Mouse (Mus musculus) ES-Bruce4 (cell line): Measurements from ENCODE around the gene Itga2. TPM values are rescaled to one million over a fixed set of nuclear protein-coding genes. Genes with fewer than 3 reads are reported as not detected.

Experiments
- H3K27ac ChIP-seq: 2 replicates; pipeline ENCODE4 v1.5.1; 2012; ENCODE audit warnings: low read length, inconsistent platforms; ENCODE audit not compliant: insufficient read depth
- H3K27me3 ChIP-seq: 2 replicates; pipeline ENCODE4 v1.6.1; 2012; ENCODE audit warnings: mild to moderate bottlenecking, low read length, inconsistent platforms; ENCODE audit not compliant: control insufficient read depth, poor library complexity, insufficient read depth, severe bottlenecking
- H3K36me3 ChIP-seq: 2 replicates; pipeline ENCODE4 v1.6.1; 2012; ENCODE audit warnings: inconsistent platforms, mild to moderate bottlenecking, low read length, moderate library complexity; ENCODE audit not compliant: control insufficient read depth, poor library complexity, insufficient read depth, severe bottlenecking
- H3K4me1 ChIP-seq: one replicate; pipeline ENCODE4 v1.8.1; 2011; ENCODE audit warnings: low read length; ENCODE audit not compliant: control insufficient read depth, insufficient read depth
- H3K4me3 ChIP-seq: 2 replicates; pipeline ENCODE4 v1.5.1; 2011; ENCODE audit warnings: low read depth, mild to moderate bottlenecking, low read length
- H3K9ac ChIP-seq: 2 replicates; pipeline ENCODE4 v1.6.1; 2012; ENCODE audit warnings: low read depth, mild to moderate bottlenecking, inconsistent platforms; ENCODE audit not compliant: poor library complexity, severe bottlenecking
- H3K9me3 ChIP-seq: replicated peaks from 2 replicates; pipeline ENCODE4 v1.6.1; 2012; ENCODE audit warnings: mild to moderate bottlenecking, low read length, inconsistent platforms; ENCODE audit not compliant: control insufficient read depth, poor library complexity, insufficient read depth, severe bottlenecking
- CTCF ChIP-seq: IDR thresholded peaks from one replicate; pipeline ENCODE4 v1.8.1; 2011; ENCODE audit warnings: low read depth, low read length
- EP300 ChIP-seq: IDR thresholded peaks from 2 replicates; pipeline ENCODE4 v1.6.1; 2011; ENCODE audit warnings: low read depth, low read length; ENCODE audit not compliant: insufficient read depth
- POLR2A ChIP-seq: IDR thresholded peaks from one replicate; pipeline ENCODE4 v1.8.1; 2011; ENCODE audit warnings: low read length; ENCODE audit not compliant: insufficient read depth
- polyA plus RNA-seq: library from polyadenylated mRNA; stranded (reverse); fragments of >200 nt; gene quantifications from 2 replicates; pipeline ENCODE4 v1.2.4, GENCODE M21; 2011; ENCODE audit warnings: low read depth; ENCODE audit not compliant: missing spikeins, insufficient read depth, insufficient read length

The Itga2 gene
- polyA plus RNA-seq, 1 experiment, result 0.16 TPM

DNA sequence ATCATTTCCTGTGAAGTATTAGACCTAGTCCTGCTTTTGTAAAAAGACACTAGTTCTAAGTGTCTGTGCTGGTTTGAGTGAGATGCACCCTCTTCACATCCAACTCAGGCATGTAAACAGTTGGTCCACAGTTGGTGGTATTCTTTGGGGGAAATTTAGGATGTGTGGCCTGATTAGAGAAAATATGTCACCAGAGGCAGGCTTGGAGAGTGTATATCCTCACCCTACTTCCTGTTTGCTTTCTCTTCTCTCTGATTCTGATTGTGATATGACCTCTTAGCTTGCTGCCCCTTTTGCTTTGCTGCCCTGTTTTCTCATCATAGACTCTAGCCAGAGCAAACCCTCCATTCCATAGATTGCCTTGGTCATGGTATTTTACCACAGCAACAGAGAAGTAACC, 37.2 kb downstream of the Itga2 start:
- Histone ChIP-seq H3K4me1 (no peaks in the 10 kb centered on the region), H3K36me3 (no peaks in the 10 kb centered on the region), H3K27ac (no peak overlapping the region), H3K9me3 (no peaks in the 10 kb centered on the region; the same call in 1 of the 2 replicates), H3K27me3 (no peaks in the 10 kb centered on the region; the same call in 1 of the 2 replicates), H3K9ac (no peak overlapping the region), H3K4me3 (no peak overlapping the region)
- TF ChIP-seq CTCF, result no peak
- TF ChIP-seq POLR2A, result no peak
- no peak for TF ChIP-seq EP300

DNA sequence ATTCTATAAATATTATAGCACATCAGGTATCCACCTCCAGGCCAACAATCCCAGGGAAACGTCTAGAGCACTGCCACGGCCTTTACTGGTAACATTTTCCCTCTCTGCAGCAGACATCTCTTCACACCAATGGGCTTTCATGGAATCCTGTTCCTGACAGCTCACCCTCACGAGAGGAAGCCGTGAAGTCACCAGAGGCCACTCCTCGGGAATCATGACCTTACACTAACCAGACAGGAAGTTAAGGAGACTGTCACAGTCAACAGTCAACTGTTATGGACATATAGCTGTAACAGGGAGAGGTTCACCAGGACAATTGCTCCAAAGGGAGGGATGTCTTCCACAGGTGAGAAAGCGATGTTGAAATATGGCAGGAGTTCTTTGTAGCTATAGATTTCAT, 40.2 kb downstream of the Itga2 start:
- H3K9ac ChIP-seq, result no peak overlapping the region
- H3K4me3 ChIP-seq, result no peak overlapping the region
- no peak overlapping the region for H3K27ac ChIP-seq
- H3K4me1 ChIP-seq, result no peaks in the 10 kb centered on the region
- H3K9me3 ChIP-seq, result no peaks in the 10 kb centered on the region; the same call in 1 of the 2 replicates
- no peak for TF ChIP-seq EP300
- H3K27me3 ChIP-seq, result no peaks in the 10 kb centered on the region; the same call in 1 of the 2 replicates
- no peaks in the 10 kb centered on the region for H3K36me3 ChIP-seq

DNA sequence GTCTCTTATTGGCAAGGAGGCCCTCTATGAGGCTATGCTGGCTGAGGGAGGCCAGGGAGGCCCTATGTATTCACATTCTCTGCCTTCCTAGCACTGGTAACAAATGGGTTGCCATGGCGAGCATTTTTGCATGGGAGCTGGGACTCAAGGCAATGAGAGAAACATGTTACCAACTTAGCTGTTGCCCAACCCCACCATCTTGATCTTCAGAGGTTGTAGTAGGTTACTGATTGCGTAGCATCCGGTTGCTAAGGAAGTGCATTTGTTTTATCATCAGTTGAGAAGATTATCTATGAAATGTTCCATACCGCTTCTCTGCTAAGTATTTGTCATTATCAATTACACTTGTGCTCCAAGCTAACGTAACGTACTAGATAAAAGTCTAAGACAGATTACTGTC, 44.2 kb downstream of the Itga2 start:
- Histone ChIP-seq H3K9ac (no peak overlapping the region), H3K4me3 (no peak overlapping the region), H3K27ac (no peak overlapping the region), H3K27me3 (no peaks in the 10 kb centered on the region; the same call in 1 of the 2 replicates), H3K9me3 (no peaks in the 10 kb centered on the region), H3K36me3 (no peaks in the 10 kb centered on the region), H3K4me1 (no peaks in the 10 kb centered on the region)
- TF ChIP-seq POLR2A (no peak), CTCF (no peak), EP300 (no peak)

- Histone ChIP-seq H3K4me1 (no peaks in the 10 kb centered on the region), H3K9ac (no peak overlapping the region), H3K4me3 (no peak overlapping the region), H3K27me3 (no peaks in the 10 kb centered on the region; the same call in 1 of the 2 replicates), H3K27ac (no peak overlapping the region), H3K9me3 (no peaks in the 10 kb centered on the region), H3K36me3 (no peaks in the 10 kb centered on the region)
- no peak for TF ChIP-seq POLR2A
- no peak for TF ChIP-seq CTCF
- no peak for TF ChIP-seq EP300
Measured at GRCm38 (mm10) chr13:114887293-114887692, 44.6 kb downstream of the Itga2 start.

DNA sequence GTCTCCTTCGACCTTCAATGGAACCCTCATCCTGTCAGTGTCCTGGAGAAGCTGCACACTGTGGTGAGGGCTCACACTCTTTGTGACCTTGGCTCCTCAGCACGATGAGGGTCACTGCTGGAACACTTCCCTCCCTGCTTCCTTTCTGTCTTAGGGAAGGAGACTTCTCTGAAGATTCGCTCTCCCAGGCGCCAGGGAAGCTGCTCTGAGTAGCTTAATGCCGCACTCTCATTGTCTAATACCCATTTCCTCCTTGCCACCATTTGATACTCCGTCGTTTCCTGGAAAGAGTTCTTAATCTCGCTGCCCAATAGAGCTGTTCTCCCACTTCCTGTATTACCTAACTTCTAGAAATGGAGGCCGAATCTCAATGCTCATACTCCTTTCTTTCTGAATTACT, 46.7 kb downstream of the Itga2 start:
- no peaks in the 10 kb centered on the region for H3K4me1 ChIP-seq
- H3K27ac ChIP-seq, result no peak overlapping the region
- no peaks in the 10 kb centered on the region for H3K36me3 ChIP-seq
- no peaks in the 10 kb centered on the region; the same call in 1 of the 2 replicates for H3K27me3 ChIP-seq
- H3K9me3 ChIP-seq, result no peaks in the 10 kb centered on the region
- no peak overlapping the region for H3K9ac ChIP-seq
- TF ChIP-seq CTCF (no peak), EP300 (no peak), POLR2A (no peak)
- H3K4me3 ChIP-seq, result no peak overlapping the region

DNA sequence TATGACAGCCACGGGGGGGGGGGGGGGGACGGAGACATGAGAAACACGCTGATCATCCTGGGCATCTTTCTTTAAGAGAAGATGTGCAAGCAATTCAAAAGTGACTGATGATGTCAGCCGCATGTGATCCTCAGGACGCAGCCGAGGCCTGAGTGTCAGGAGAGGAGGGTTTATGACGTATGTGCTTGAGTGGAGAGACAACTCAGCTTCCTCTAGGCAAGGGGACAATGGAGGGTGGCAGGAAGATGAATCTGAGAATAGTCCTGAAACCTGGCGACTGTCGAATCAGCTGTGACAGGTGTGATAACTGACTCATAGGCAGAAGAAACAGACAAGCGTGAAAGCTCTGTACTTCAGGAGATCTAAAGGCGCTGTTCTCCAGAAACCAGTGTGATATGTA, 53.2 kb downstream of the Itga2 start:
- no peak for TF ChIP-seq POLR2A
- TF ChIP-seq EP300, result no peak
- TF ChIP-seq CTCF, result no peak
- H3K27me3 ChIP-seq, result no peaks in the 10 kb centered on the region
- no peak overlapping the region for H3K4me3 ChIP-seq
- no peaks in the 10 kb centered on the region for H3K4me1 ChIP-seq
- no peaks in the 10 kb centered on the region for H3K9me3 ChIP-seq
- H3K9ac ChIP-seq, result no peak overlapping the region
- no peaks in the 10 kb centered on the region for H3K36me3 ChIP-seq
- H3K27ac ChIP-seq, result no peak overlapping the region
